Mouse (Mus musculus) forelimb bud, embryonic 11.5 days (tissue): ENCODE data around the gene Fst.

Experiments
- DNase-seq: peaks from one replicate; pipeline ENCODE4 v3.0.0-alpha.2; 2012; ENCODE audit warnings: low read depth, low spot score

Fst gene

DNA sequence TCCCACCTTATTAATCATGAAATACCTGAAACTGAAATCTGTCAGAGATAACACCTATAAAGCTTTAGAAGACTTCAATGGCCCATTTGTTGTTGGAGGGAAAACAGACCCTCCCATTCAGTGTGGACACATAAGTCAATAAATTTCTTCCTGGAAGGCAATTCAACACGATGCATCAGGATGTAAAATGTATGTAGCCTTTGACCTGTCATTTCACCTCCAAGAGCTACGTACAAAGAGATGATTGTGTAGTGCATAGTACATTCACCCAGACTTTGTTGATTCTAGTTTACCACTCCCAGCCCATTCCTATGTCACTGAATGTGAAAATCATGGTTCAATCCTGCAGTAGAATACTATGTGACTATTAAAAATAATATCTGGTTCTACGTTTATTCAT, 39.4 kb downstream of the Fst start:
- DNase-seq = peak; percentile 39

DNA sequence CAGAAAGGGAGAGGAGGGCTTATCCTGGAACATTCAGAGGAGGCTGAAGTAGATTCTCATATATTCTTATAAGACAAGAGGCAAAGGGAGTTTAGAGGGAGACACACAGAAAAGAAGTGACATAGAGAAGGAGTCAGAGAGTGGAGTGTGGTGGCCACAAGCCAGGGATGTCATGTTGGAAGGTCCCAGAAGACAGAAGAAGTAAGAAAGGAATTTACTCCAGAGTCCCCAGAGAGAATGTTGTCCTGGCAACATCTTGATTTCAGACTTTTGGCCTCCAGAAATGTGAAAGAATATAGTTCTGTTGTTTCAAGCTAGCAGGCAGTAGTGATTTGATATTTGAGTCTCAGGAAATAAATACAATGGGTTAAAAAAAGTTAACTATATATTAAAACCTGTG, 46.4 kb downstream of the Fst start:
- DNase-seq = no peak

DNA sequence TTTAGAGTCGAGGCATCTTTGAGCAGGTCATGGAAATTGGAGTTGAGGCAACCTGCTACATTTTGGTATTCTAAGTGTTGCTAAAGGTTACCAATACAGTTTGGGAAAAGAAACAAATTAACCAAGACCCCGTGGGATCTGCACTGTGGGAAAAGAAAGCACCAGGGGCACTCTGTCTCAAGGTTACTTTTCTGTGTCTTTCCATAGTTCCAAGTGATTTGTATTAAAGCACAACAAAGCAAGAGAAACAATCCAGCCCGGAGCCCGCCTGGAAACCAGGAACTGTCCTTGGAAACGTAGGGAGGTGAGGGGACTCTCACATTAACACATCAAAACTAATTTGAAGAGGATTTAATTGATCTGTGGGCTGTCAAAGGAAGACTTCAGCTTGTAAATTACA, 51.9 kb downstream of the Fst start:
- DNase-seq = no peak

DNA sequence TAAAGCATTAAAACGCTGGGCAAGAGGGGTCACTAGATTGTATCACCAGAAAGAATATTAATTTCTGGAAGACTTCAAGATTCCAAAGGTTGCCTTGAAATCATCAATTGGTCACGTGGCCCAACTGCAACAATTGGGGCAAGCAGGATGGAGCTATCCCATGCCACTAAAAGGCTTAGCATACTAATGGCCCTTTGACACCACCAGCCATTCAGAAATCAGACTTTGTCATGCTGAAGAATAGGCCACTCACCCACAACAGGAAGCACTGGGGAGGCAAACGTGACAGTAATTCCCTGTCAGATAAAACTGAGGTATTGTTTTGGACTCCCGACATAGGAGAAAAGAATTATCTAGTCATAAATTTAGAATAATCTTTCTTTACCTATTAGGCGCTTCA, 52.3 kb downstream of the Fst start:
- no peak for DNase-seq

DNA sequence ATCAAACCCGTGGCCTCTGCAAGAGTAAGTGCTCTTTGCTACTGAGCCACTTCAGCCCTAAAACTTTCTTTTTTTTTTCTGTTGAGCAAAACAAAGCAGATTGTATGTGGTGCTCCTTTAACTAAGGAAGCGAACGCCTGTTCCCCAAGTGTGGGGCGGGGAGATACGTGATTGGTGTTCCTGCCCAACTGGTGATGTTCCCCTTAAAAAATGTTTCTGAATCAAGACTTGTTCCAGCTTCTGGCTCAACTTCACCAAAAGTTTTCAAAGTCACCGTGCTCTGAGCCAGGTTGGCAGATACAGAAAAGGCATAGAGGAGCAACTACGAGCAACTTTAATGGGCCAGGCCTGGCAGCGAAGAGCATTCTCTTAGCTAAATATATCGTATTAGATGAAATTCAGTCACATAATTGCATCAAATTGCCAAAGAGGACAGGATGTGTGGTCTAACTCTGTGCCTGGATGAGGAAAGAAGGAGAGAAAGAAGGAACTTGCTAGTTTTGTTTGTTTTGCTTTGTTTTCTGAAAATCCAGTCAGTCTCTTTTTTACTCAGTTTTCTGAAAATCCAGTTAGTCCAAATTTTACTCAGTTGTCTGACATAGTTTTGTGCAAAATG, 53.5 kb downstream of the Fst start:
- DNase-seq = no peak
